Mouse (Mus musculus) myocyte (in vitro differentiated cells): ENCODE measurements at regions not wholly inside any gene's neighbourhood (a gene's known extent, or its start where the extent isn't known, plus 50 kb on each side); places are given as distances from the start of the nearest gene placed in this dataset.

Experiments
- MAX ChIP-seq: IDR thresholded peaks from one replicate; pipeline ENCODE4 v1.6.1; 2011; ENCODE audit warnings: low read depth, mild to moderate bottlenecking, control low read depth
- MYOD1 ChIP-seq, 3 experiments: IDR thresholded peaks; one replicate each; pipeline ENCODE4 v1.6.1; 2011; ENCODE audit warnings: control low read depth in 2 of 3, low read depth in 2 of 3, mild to moderate bottlenecking in 2 of 3, moderate library complexity in 1 of 3; ENCODE audit not compliant: insufficient read length in 2 of 3, control insufficient read depth in 1 of 3
- POLR2A ChIP-seq: IDR thresholded peaks from one replicate; pipeline ENCODE4 v1.6.1; 2011; ENCODE audit warnings: low read depth, mild to moderate bottlenecking, control low read depth, moderate library complexity; ENCODE audit not compliant: insufficient read length
- POLR2AphosphoS2 ChIP-seq: IDR thresholded peaks from one replicate; pipeline ENCODE4 v1.6.1; 2011; ENCODE audit warnings: low read depth, control low read depth; ENCODE audit not compliant: insufficient read length
- TCF3 ChIP-seq: IDR thresholded peaks from one replicate; pipeline ENCODE4 v1.6.1; 2011; ENCODE audit warnings: low read depth, control low read depth; ENCODE audit not compliant: insufficient read length
- USF1 ChIP-seq: IDR thresholded peaks from one replicate; pipeline ENCODE4 v1.6.1; 2011; ENCODE audit warnings: low read depth, mild to moderate bottlenecking, control low read depth, moderate library complexity

GRCm38 (mm10) chr1:51643640-51644039 is 165.4 kb upstream of the Nabp1 start:
- TF ChIP-seq TCF3 (no peak), MAX (no peak), POLR2AphosphoS2 (no peak), MYOD1 (IDR thresholded peaks at IDR 0.05; ENCODE audit: control insufficient read depth in 1 of 3, insufficient read length in 2 of 3, low read depth in 2 of 3) (peak in 1 of 3 experiments; percentile 30), POLR2A (no peak), USF1 (no peak)
